Mouse (Mus musculus): ENCODE data around the gene Ccr10.

The Ccr10 gene

GRCm38 (mm10) chr11:101173631-101174388, 1.4 kb downstream of the Ccr10 start:
- CTCF ChIA-PET: interaction anchor here (0.5 to 1.0 kb wide), 3 partner anchors 35 to 520 kb away, joined by 3 to 4 read pairs (median 3); no protein-coding TSS in a partner anchor

- CTCF ChIA-PET: interaction anchor here (1.0 kb wide), 1 partner anchor 78 kb away, joined by 3 read pairs; no protein-coding TSS in a partner anchor
Measured at GRCm38 (mm10) chr11:101173112-101173511, 2.1 kb downstream of the Ccr10 start.

GRCm38 (mm10) chr11:101172434-101172815, 2.8 kb downstream of the Ccr10 start:
- CTCF ChIA-PET: interaction anchor here (0.6 kb wide), 1 partner anchor 321 kb away, joined by 3 read pairs; no protein-coding TSS in a partner anchor

GRCm38 (mm10) chr11:101171721-101172433, 3.4 kb downstream of the Ccr10 start:
- CTCF ChIA-PET: interaction anchor here (0.6 kb wide), 1 partner anchor 321 kb away, joined by 3 read pairs; no protein-coding TSS in a partner anchor

GRCm38 (mm10) chr11:101170811-101171610, 4.2 kb downstream of the Ccr10 start, which contains the start of gene Plekhh3:
Gene Plekhh3, minus strand, starts transcription at chr11:101171351.
- CTCF ChIA-PET: interaction anchor here (0.6 kb wide), 1 partner anchor 468 kb away, joined by 13 read pairs; no protein-coding TSS in a partner anchor

GRCm38 (mm10) chr11:101170354-101170810, 4.9 kb downstream of the Ccr10 start, which contains the start of gene Cntnap1:
Gene Cntnap1, plus strand, starts transcription at chr11:101170523.
- CTCF ChIA-PET: interaction anchor here (0.6 kb wide), 1 partner anchor 469 kb away, joined by 13 read pairs; no protein-coding TSS in a partner anchor

- CTCF ChIA-PET: interaction anchor here (0.5 kb wide), 1 partner anchor 69 kb away, joined by 4 read pairs; no protein-coding TSS in a partner anchor
Measured at GRCm38 (mm10) chr11:101169301-101170107, 5.7 kb downstream of the Ccr10 start.

- CTCF ChIA-PET: no interaction called here
Measured at GRCm38 (mm10) chr11:101168301-101168980, 6.8 kb downstream of the Ccr10 start.

GRCm38 (mm10) chr11:101167963-101168300, 7.3 kb downstream of the Ccr10 start:
- CTCF ChIA-PET: no interaction called here

- CTCF ChIA-PET: interaction anchor here (0.7 kb wide), 1 partner anchor 521 kb away, joined by 3 read pairs; no protein-coding TSS in a partner anchor
Measured at GRCm38 (mm10) chr11:101167211-101167962, 7.9 kb downstream of the Ccr10 start.

- CTCF ChIA-PET: interaction anchor here (0.8 kb wide), 1 partner anchor 13 kb away, joined by 3 read pairs; no protein-coding TSS in a partner anchor
Measured at GRCm38 (mm10) chr11:101166357-101166756, 8.9 kb downstream of the Ccr10 start.

GRCm38 (mm10) chr11:101164677-101165580, 10.3 kb downstream of the Ccr10 start:
- CTCF ChIA-PET: interaction anchor here (0.5 kb wide), 2 partner anchors 163 to 170 kb away, joined by 9 to 17 read pairs; no protein-coding TSS in a partner anchor

- CTCF ChIA-PET: interaction anchor here (1.1 kb wide), 1 partner anchor 12 kb away, joined by 3 read pairs; no protein-coding TSS in a partner anchor
Measured at GRCm38 (mm10) chr11:101164351-101164665, 10.9 kb downstream of the Ccr10 start.

- CTCF ChIA-PET: interaction anchor here (1.1 kb wide), 1 partner anchor 12 kb away, joined by 3 read pairs; no protein-coding TSS in a partner anchor
Measured at GRCm38 (mm10) chr11:101163476-101164350, 11.5 kb downstream of the Ccr10 start.

- CTCF ChIA-PET: no interaction called here
Measured at GRCm38 (mm10) chr11:101162772-101163171, 12.5 kb downstream of the Ccr10 start.

GRCm38 (mm10) chr11:101162301-101162700, 12.9 kb downstream of the Ccr10 start:
- CTCF ChIA-PET: interaction anchor here (0.6 kb wide), 1 partner anchor 23 kb away, joined by 3 read pairs; no protein-coding TSS in a partner anchor

GRCm38 (mm10) chr11:101161551-101161950, 13.7 kb downstream of the Ccr10 start:
- CTCF ChIA-PET: interaction anchor here (0.6 kb wide), 1 partner anchor 24 kb away, joined by 3 read pairs; no protein-coding TSS in a partner anchor

All from spleen, embryonic (tissue).